Mouse (Mus musculus): Measurements from ENCODE around the gene Ccdc142. TPM values are rescaled to one million over a fixed set of nuclear protein-coding genes. Genes with fewer than 3 reads are reported as not detected.

Gene Ccdc142
- polyA plus RNA-seq, 1 experiment from 2014 or later = 0.62 TPM

- WGBS = 32% methylated on average over 6 of the region's 6 CpGs
These were observed 35.0 kb upstream of the Ccdc142 start for GRCm38 (mm10) chr6:83066441-83066840.

GRCm38 (mm10) chr6:83068221-83068620 lies 33.2 kb upstream of the Ccdc142 start:
- Histone ChIP-seq H3K36me3 (replicated peaks; ENCODE audit: control insufficient read depth, insufficient read depth, low read depth, low read length) (no peaks in the 10 kb centered on the region), H3K9ac (replicated peaks; ENCODE audit: low read length) (no peak overlapping the region), H3K4me2 (ENCODE audit: low read depth, low read length) (no peak overlapping the region), H3K9me3 (replicated peaks; ENCODE audit: control insufficient read depth, low read length) (no peaks in the 10 kb centered on the region), H3K4me3 (ENCODE audit: low read depth, low read length) (peak overlapping the region; percentile 30; the same call in 1 of the 2 replicates), H3K4me1 (ENCODE audit: control insufficient read depth, insufficient read depth, low read length) (peaks cover 6% of the 10 kb centered on the region), H3K27me3 (ENCODE audit: control insufficient read depth, insufficient read depth, low read length) (peaks cover 91% of the 10 kb centered on the region), H3K27ac (replicated peaks; ENCODE audit: low read depth, low read length) (no peak overlapping the region)
- WGBS = 3% methylated on average over 8 of the region's 8 CpGs
- DNase-seq (ENCODE audit: low spot score) = no peak
- ATAC-seq (replicated peaks; ENCODE audit: insufficient number of reproducible peaks, low FRiP score, low TSS enrichment, low read depth) = no peak

More at GRCm38 (mm10) chr6:83066441-83066840, 35.0 kb upstream of the Ccdc142 start:
- ATAC-seq (replicated peaks; ENCODE audit: insufficient number of reproducible peaks, low FRiP score, low TSS enrichment, low read depth) (no peak), DNase-seq (ENCODE audit: low spot score) (no peak)
- H3K4me1 ChIP-seq (ENCODE audit: control insufficient read depth, insufficient read depth, low read length) = peaks cover 6% of the 10 kb centered on the region
- H3K27me3 ChIP-seq (ENCODE audit: control insufficient read depth, insufficient read depth, low read length) = peaks cover 83% of the 10 kb centered on the region
- H3K36me3 ChIP-seq (replicated peaks; ENCODE audit: control insufficient read depth, insufficient read depth, low read depth, low read length) = no peaks in the 10 kb centered on the region
- H3K27ac ChIP-seq (replicated peaks; ENCODE audit: low read depth, low read length) = no peak overlapping the region
- H3K4me2 ChIP-seq (ENCODE audit: low read depth, low read length) = no peak overlapping the region
- no peak overlapping the region for H3K4me3 ChIP-seq (ENCODE audit: low read depth, low read length)
- no peak overlapping the region for H3K9ac ChIP-seq (replicated peaks; ENCODE audit: low read length)
- H3K9me3 ChIP-seq (replicated peaks; ENCODE audit: control insufficient read depth, low read length) = no peaks in the 10 kb centered on the region

- ATAC-seq (replicated peaks; ENCODE audit: insufficient number of reproducible peaks, low FRiP score, low TSS enrichment, low read depth) (no peak), DNase-seq (ENCODE audit: low spot score) (no peak)
- Histone ChIP-seq H3K9me3 (replicated peaks; ENCODE audit: control insufficient read depth, low read length) (no peaks in the 10 kb centered on the region), H3K4me1 (ENCODE audit: control insufficient read depth, insufficient read depth, low read length) (peaks cover 6% of the 10 kb centered on the region), H3K27me3 (ENCODE audit: control insufficient read depth, insufficient read depth, low read length) (peaks cover 89% of the 10 kb centered on the region), H3K36me3 (replicated peaks; ENCODE audit: control insufficient read depth, insufficient read depth, low read depth, low read length) (no peaks in the 10 kb centered on the region), H3K4me2 (ENCODE audit: low read depth, low read length) (peak overlapping the region; percentile 41), H3K4me3 (ENCODE audit: low read depth, low read length) (peak overlapping the region; percentile 30), H3K9ac (replicated peaks; ENCODE audit: low read length) (no peak overlapping the region), H3K27ac (replicated peaks; ENCODE audit: low read depth, low read length) (no peak overlapping the region)
- under 1% methylated on average over 81 of the region's 81 CpGs for WGBS
These were observed 32.5 kb upstream of the Ccdc142 start for GRCm38 (mm10) chr6:83068706-83069487.

GRCm38 (mm10) chr6:83069488-83070246 lies 31.7 kb upstream of the Ccdc142 start:
- peak; percentile 10; the same call in 1 of the 2 replicates for ATAC-seq (replicated peaks; ENCODE audit: insufficient number of reproducible peaks, low FRiP score, low TSS enrichment, low read depth)
- no peak for DNase-seq (ENCODE audit: low spot score)
- Histone ChIP-seq H3K9ac (replicated peaks; ENCODE audit: low read length) (no peak overlapping the region; the same call in none of the 2 replicates), H3K4me2 (ENCODE audit: low read depth, low read length) (peak overlapping the region; percentile 46), H3K27me3 (ENCODE audit: control insufficient read depth, insufficient read depth, low read length) (peaks cover 86% of the 10 kb centered on the region), H3K27ac (replicated peaks; ENCODE audit: low read depth, low read length) (no peak overlapping the region), H3K4me3 (ENCODE audit: low read depth, low read length) (peak overlapping the region; percentile 30), H3K4me1 (ENCODE audit: control insufficient read depth, insufficient read depth, low read length) (peaks cover 6% of the 10 kb centered on the region), H3K9me3 (replicated peaks; ENCODE audit: control insufficient read depth, low read length) (no peaks in the 10 kb centered on the region), H3K36me3 (replicated peaks; ENCODE audit: control insufficient read depth, insufficient read depth, low read depth, low read length) (no peaks in the 10 kb centered on the region)
- WGBS = 3% methylated on average over 69 of the region's 69 CpGs

DNA sequence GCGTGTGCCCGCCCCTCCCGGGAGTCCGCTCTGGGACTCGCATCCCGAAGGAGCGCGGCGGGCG lies 31.3 kb upstream of the Ccdc142 start, which contains the start of gene Tlx2:
TSS of gene Tlx2 (minus strand) at position 47 of the 64 bp plus-strand sequence.
- peaks cover 85% of the 10 kb centered on the region for H3K27me3 ChIP-seq (ENCODE audit: control insufficient read depth, insufficient read depth, low read length)
- H3K27ac ChIP-seq (replicated peaks; ENCODE audit: low read depth, low read length) = 0 out of 2 replicates have a peak within 1 kb of the TSS, but pooled peaks have one; percentile 28
- H3K4me2 ChIP-seq (ENCODE audit: low read depth, low read length) = peak within 1 kb of the TSS; percentile 46
- H3K4me3 ChIP-seq (ENCODE audit: low read depth, low read length) = peak within 1 kb of the TSS; percentile 30
- peak within 1 kb of the TSS; percentile 30 for H3K9ac ChIP-seq (replicated peaks; ENCODE audit: low read length)
- H3K9me3 ChIP-seq (replicated peaks; ENCODE audit: control insufficient read depth, low read length) = no peaks in the 10 kb centered on the region
- peaks cover 6% of the 10 kb centered on the region for H3K4me1 ChIP-seq (ENCODE audit: control insufficient read depth, insufficient read depth, low read length)
- WGBS = 1% methylated on average over 10 of the region's 10 CpGs
- DNase-seq (ENCODE audit: low spot score) (no peak), ATAC-seq (replicated peaks; ENCODE audit: insufficient number of reproducible peaks, low FRiP score, low TSS enrichment, low read depth) (no peak)
- H3K36me3 ChIP-seq (replicated peaks; ENCODE audit: control insufficient read depth, insufficient read depth, low read depth, low read length) = no peaks in the 10 kb centered on the region

DNA sequence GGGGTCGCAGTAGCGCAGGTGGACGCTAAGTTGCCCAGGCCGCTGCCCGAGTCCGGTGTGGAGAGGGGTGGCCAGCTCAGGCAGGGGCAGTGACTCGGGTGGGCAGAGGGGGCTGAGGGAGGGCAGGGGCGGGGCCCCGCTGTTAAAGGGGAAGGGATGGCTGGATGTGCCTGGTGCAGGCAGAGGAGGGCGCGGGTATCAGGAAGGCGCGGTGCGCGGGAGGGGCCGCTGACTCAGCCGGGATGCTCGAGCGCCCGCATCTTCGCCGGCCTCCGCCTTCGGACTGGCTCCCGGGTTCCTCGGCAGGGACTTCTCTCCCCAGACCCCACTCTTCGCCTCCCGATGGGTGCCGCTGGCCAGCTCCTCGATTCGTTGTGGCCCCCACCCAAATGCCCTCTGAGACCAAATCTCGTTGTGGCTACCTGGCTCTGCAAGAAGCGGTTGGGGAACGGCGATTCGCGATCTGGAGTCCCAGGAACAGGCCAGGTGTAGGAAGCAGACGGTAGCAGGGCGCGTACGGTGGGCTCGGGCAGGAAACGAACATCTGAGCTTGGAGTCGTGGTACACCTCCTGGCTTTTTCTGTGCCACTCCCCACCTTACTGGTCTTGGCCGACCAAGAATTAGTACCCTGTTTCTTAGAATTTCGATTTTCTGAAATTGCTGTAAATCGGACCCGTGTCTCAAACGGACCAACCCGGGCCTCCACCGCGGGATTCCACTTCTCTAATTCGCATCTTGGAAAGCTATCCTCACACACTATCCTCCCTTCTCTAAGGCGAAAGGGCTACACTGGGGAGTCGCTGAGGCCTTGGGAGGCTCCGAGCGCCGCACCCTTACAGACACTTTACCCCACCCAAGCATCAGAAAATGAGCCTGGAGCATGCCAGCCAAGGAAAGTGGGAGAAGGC lies 30.8 kb upstream of the Ccdc142 start:
- WGBS = under 1% methylated on average over 51 of the region's 58 CpGs
- ATAC-seq (replicated peaks; ENCODE audit: insufficient number of reproducible peaks, low FRiP score, low TSS enrichment, low read depth) = peak; percentile 11; the same call in 1 of the 2 replicates
- Histone ChIP-seq H3K9me3 (replicated peaks; ENCODE audit: control insufficient read depth, low read length) (no peaks in the 10 kb centered on the region), H3K36me3 (replicated peaks; ENCODE audit: control insufficient read depth, insufficient read depth, low read depth, low read length) (no peaks in the 10 kb centered on the region), H3K9ac (replicated peaks; ENCODE audit: low read length) (peak overlapping the region; percentile 30; the same call in 1 of the 2 replicates), H3K4me2 (ENCODE audit: low read depth, low read length) (peak overlapping the region; percentile 46), H3K27ac (replicated peaks; ENCODE audit: low read depth, low read length) (0 out of 2 replicates have a peak overlapping the region, but pooled peaks have one; percentile 28), H3K4me3 (ENCODE audit: low read depth, low read length) (peak overlapping the region; percentile 30), H3K4me1 (ENCODE audit: control insufficient read depth, insufficient read depth, low read length) (peaks cover 6% of the 10 kb centered on the region), H3K27me3 (ENCODE audit: control insufficient read depth, insufficient read depth, low read length) (peaks cover 80% of the 10 kb centered on the region)
- DNase-seq (ENCODE audit: low spot score) = no peak

DNA sequence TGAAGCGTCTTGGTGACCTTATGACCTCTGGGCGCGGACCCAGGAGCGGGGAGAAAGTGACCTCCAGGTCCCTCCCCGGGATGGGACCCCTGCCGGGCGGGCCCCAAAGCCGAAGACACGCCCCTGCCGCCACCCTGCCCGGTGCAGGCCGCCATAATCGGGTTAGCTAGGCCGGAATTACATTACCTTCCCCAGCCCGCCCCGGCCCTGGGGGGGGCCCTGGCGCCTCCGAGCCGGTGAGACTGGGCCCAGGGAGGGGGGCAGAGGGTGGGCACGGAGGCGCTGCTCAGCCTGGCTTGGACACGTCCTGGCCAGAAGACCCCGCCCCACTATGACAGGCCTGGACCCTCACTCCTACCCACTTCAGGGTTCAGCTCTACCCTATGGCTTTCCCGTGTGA lies 30.2 kb upstream of the Ccdc142 start:
- H3K27ac ChIP-seq (replicated peaks; ENCODE audit: low read depth, low read length) = no peak overlapping the region
- no peaks in the 10 kb centered on the region for H3K9me3 ChIP-seq (replicated peaks; ENCODE audit: control insufficient read depth, low read length)
- WGBS = under 1% methylated on average over 21 of the region's 24 CpGs
- peak overlapping the region; percentile 13; the same call in 1 of the 2 replicates for H3K9ac ChIP-seq (replicated peaks; ENCODE audit: low read length)
- H3K4me2 ChIP-seq (ENCODE audit: low read depth, low read length) = peak overlapping the region; percentile 33
- peaks cover 73% of the 10 kb centered on the region for H3K27me3 ChIP-seq (ENCODE audit: control insufficient read depth, insufficient read depth, low read length)
- peaks cover 6% of the 10 kb centered on the region for H3K4me1 ChIP-seq (ENCODE audit: control insufficient read depth, insufficient read depth, low read length)
- DNase-seq (ENCODE audit: low spot score) (no peak), ATAC-seq (replicated peaks; ENCODE audit: insufficient number of reproducible peaks, low FRiP score, low TSS enrichment, low read depth) (peak; percentile 52)
- H3K36me3 ChIP-seq (replicated peaks; ENCODE audit: control insufficient read depth, insufficient read depth, low read depth, low read length) = no peaks in the 10 kb centered on the region
- peak overlapping the region; percentile 30 for H3K4me3 ChIP-seq (ENCODE audit: low read depth, low read length)
